Mouse (Mus musculus) left cerebral cortex, adult 18-20 months (tissue): ENCODE results near the gene Slc2a5. TPM values are rescaled to one million over a fixed set of nuclear protein-coding genes. Genes with fewer than 3 reads are reported as not detected.
A peak's percentile ranks its signal among the peaks of the same experiment; 100 is the strongest.

Experiments
- DNase-seq, 2 experiments: peaks; one replicate each; pipeline ENCODE4 v3.0.0; 2021 to 2022; ENCODE audit warnings: low spot score in 2 of 2, mixed read lengths in 1 of 2
- total RNA-seq, 2 experiments: library from RNA; stranded (reverse); gene quantifications; 2 replicates each; pipeline ENCODE4 v1.2.3; 2021

Slc2a5 gene
- total RNA-seq, 2 experiments from 2014 or later, result 7.3 to 8.2 TPM

- DNase-seq, result peak; percentile 44 to 70
Measured at GRCm38 (mm10) chr4:150098880-150099279, 20.2 kb upstream of the Slc2a5 start.

DNA sequence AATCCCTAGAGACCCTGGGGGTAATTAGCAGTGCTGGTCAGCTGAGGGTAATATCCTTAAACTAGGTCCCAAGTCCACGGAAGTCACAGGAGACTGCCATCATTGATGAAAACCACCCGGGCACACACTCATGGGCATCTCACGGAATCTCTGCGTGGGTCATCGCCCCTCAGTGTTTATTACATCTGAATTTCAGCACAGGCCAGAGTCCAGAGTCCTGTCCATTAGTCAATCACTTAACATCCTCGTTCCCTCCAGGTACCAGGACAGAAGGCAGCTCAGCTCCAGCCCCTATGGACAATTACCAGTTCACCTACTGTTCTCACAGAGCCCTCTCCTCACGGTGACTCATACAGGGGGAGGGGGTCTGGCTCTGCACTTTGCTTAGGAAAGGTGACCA is 16.3 kb upstream of the Slc2a5 start:
- no peak for DNase-seq

- DNase-seq, result no peak
Measured at GRCm38 (mm10) chr4:150105671-150106070, 13.4 kb upstream of the Slc2a5 start.

GRCm38 (mm10) chr4:150106637-150107036 is 12.4 kb upstream of the Slc2a5 start:
- no peak for DNase-seq

- DNase-seq, result no peak
Measured at GRCm38 (mm10) chr4:150109636-150110035, 9.4 kb upstream of the Slc2a5 start.

DNA sequence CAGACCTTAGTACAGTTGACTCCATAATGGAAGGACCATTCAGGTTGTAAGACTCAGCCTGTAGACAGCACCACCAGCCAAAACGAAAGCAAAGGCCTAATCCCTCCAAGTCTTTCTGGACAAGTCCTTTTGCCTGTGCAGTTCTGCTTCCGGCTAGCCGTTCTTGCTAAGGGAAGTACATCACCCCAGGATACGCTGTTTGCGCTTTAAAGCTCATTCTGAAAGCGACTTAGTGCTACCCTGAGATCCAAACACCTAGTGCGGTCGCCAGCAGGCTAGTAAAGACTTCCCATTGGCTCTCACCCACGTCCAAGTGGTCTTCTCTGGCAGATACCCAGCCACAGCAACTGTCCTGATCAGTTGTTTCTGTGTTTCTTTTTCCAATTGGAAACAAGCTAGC is 8.7 kb upstream of the Slc2a5 start:
- DNase-seq, result no peak

GRCm38 (mm10) chr4:150112867-150113266 is 6.2 kb upstream of the Slc2a5 start:
- peak; percentile 69 to 75 for DNase-seq

GRCm38 (mm10) chr4:150114505-150115061 is 4.5 kb upstream of the Slc2a5 start:
- DNase-seq, result no peak

- DNase-seq, result no peak
Measured at GRCm38 (mm10) chr4:150117311-150117710, 1.8 kb upstream of the Slc2a5 start.

- DNase-seq, result no peak
Measured at GRCm38 (mm10) chr4:150118163-150118562, 920 bp upstream of the Slc2a5 start.

DNA sequence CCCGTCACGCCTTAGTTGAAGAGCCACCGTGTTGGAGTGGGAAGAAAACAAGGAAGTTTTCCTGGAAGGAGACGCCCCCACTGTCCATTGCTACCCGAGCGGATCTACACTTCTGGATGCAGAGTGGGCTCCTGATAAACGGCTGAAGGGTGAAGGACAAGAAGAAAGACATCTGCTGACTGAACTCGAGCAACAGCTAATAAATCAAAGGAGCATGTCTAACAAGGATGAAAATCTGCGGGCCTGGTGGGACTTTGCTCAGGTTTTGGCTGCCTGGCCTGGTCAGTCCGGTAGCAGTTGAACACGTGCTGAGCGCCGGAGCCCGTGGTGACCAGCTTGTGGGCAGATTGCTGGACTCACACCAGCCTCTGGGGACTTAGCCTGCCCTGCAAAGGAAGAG is 557 bp downstream of the Slc2a5 start:
- DNase-seq, result no peak

GRCm38 (mm10) chr4:150120173-150120833 is 1.2 kb downstream of the Slc2a5 start:
- no peak for DNase-seq

- DNase-seq, result no peak
Measured at GRCm38 (mm10) chr4:150121430-150121829, 2.3 kb downstream of the Slc2a5 start.

GRCm38 (mm10) chr4:150122476-150122875 is 3.4 kb downstream of the Slc2a5 start:
- no peak for DNase-seq

DNA sequence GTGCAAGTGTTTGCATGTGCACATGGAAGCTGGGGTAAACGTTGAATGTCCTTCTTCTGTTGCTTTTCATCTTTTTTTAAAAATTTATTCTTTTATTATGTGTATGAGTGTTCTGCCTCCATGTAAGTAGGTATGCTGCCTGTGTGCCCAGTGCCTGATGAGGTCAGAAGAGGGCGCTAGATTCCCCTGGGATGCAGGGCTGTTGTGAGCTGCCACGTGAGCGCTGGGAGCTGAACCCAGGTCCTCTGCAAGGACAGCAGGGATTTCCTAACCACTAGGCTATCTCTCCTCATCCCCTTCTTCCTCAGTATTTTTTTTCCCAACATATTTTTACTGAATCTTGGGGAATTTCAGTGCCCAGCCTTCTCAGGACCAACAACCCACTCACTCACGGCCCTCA is 7.3 kb downstream of the Slc2a5 start:
- DNase-seq, result no peak

GRCm38 (mm10) chr4:150127894-150128293 is 8.8 kb downstream of the Slc2a5 start:
- DNase-seq, result no peak

- no peak for DNase-seq
Measured at GRCm38 (mm10) chr4:150128571-150128970, 9.5 kb downstream of the Slc2a5 start.

DNA sequence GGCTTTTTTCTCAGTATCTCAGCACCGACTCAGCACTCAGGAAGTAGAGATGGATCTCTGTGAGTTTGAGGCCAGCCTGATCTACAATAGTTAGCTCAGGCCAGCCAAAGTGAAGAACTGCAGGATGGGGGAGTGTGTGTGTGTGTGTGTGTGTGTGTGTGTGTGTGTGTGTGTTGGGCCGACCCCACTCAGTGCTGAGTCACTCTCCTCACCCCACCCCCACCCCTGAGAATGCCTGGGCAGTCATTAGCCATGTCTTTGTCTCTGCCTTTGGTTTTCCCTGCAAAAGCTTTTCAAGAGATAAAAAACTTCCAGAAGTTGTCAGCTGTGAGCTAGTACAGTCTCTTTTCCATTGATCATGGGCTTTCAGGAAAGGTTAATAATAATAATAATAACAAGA is 11.6 kb downstream of the Slc2a5 start:
- no peak for DNase-seq

DNA sequence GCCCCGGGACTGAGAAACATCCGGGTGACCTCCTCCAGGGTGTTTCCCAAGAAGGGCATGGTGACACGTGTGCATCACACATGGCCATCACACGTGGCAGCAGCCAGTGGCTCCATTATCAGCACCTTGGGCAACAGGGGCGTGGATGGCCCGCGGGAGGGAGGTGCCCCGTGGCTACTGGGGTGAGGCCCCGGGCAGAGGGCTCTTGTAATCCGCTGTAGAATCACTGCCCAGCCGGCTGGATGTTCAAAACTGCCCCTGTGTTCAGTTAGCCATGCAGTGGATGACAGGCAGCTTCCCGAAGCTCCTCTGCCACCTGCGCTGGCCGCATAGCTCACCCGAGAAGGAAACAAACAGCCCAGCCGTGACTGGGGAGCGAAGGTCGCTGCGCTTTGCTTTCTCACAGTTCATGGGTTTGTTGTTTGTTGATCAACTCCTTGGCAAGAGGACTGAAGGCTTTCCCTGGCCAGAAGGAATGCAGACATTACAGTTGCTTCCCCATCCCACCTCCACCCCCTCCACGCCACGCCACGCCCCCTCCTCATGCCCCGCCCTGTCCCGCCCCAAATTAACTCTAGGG is 13.7 kb downstream of the Slc2a5 start:
- no peak for DNase-seq

GRCm38 (mm10) chr4:150135254-150135653 is 16.2 kb downstream of the Slc2a5 start:
- DNase-seq, result no peak

DNA sequence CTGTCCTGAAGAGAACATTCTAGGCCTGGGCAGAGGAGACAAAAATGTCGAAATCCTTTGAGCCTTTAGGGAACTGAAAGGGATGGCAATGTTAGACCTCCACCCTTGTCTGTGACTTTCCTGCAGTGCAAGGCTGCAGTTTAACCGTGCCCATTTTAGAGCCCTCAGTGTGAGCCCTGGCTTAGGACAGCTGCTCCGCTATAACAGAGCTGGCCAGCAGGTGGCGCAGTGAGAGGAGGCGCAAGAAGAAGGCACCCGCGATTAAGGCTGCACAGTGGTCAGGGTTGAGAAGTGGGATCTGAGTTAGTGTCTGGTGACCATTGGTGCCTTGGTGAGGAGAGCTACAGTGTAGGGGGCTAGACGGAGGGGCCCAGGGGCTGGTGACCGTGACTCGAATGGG is 17.6 kb downstream of the Slc2a5 start:
- DNase-seq, result peak; percentile 63 to 83

DNA sequence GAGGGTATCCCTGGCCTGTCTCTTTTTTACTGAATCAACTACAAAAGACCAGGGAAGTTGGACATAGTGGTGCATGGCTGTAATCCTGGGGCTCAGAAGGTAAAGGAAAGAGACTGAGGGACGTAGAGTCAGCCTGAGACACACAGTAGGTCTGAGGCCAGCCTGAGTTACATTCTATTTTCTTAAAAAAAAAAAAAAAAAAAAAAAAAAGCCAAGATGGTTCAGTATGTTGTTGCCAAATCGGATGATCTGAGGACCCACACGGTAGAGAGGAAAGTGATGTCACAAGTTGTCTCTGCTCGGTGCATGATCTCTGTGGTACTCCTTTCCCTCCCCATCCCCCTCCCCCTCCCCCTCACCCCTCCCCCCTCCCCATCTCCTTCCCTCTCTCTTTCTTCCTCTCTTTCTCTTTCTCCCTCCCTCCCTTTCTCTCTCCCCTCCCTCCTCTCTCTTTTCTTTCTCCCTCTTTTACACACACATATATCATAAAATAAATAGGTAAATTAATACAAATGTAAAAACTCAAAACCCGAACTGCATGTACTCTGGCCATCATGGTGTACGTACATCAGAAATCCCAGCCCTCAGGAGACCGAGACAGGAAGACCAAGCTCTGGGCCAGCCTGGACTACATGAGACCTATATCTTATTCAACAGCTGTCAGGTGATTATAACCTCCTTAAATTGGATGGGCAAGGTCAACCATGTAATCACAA is 18.4 kb downstream of the Slc2a5 start:
- no peak for DNase-seq
